ENCODE assay signal across 8 mouse cellular contexts in the genomic region with DNA sequence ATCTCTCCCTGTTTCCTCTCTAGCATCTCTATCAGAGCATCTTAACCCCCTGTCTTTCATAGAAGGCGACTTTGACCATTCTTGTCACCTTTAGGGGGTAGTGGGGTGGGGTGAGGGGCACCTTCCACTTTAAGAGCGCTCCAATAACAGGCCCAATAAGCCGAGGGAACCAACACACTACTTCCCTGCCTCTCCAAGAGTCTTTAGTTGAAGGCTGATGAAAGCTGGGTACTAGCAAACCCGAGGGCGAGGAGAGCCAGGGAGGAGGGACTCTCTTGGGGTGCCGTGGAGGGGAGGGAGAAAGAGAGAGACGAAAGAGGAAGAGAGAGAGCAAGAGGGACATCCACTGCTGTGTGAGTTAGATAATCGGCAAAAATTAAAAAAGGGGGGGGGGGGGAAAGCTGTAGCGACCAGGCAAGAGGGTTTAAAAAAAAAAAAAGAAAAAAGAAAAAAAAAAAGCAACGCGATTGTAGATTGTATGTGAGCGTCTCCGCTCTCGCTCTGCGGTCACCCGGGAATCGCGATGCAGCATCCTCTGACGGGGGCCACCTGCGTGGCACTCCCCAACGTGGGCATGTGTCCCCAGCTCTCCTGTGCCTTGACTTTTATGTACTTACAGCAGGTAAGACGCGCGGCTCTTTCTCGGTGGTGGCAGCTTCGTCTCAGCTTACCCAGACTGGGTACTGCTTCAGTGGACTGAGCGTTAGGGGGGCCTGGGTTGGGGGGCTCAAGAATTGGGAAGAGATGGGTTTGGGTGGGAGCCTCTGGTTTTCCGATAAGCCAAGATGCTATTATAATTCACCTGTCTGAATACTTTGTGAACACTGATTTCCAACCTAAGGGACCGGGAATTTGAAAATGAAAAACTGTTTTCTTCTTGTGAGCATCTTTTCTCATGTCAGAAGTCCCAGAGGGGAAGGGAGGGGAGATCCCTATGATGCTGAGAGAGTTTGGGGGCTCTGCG.
DNase-seq lines count a peak whose midpoint lies in the region; ATAC-seq and TF ChIP-seq lines count a peak whose summit lies in the region.

No protein-coding gene starts in this region.

- peak overlapping the region; percentile 57 for H3K4me2 ChIP-seq in kidney, embryonic 16.5 days (replicated peaks; ENCODE audit: low read depth, low read length)
- peak overlapping the region; percentile 59 for H3K4me2 ChIP-seq in heart, embryonic 14.5 days (ENCODE audit: low read length)
- peak overlapping the region; percentile 76 for H3K4me2 ChIP-seq in midbrain, embryonic 12.5 days (replicated peaks)

- H3K36me3 ChIP-seq in kidney, embryonic 16.5 days (ENCODE audit: insufficient read depth, low read length): no peaks in the 10 kb centered on the region
- H3K36me3 ChIP-seq in kidney, adult 2 months (ENCODE audit: control insufficient read depth, insufficient read depth, low read length): no peaks in the 10 kb centered on the region
- H3K36me3 ChIP-seq in heart, embryonic 14.5 days (ENCODE audit: control insufficient read depth, insufficient read depth, low read length): no peaks in the 10 kb centered on the region
- no peaks in the 10 kb centered on the region for H3K36me3 ChIP-seq in midbrain, embryonic 12.5 days

- 0 out of 2 replicates have a peak overlapping the region, but pooled peaks have one; percentile 11 for H3K9ac ChIP-seq in kidney, embryonic 16.5 days (replicated peaks; ENCODE audit: low read length)
- H3K9ac ChIP-seq in heart, embryonic 14.5 days (ENCODE audit: low read length): no peak overlapping the region
- peak overlapping the region; percentile 65 for H3K9ac ChIP-seq in midbrain, embryonic 12.5 days (replicated peaks)

- peak overlapping the region; percentile 42 for H3K4me3 ChIP-seq in kidney, embryonic 16.5 days (ENCODE audit: low read length)
- no peak overlapping the region for H3K4me3 ChIP-seq in kidney, adult 2 months (ENCODE audit: insufficient read depth, low read depth, low read length)
- H3K4me3 ChIP-seq in heart, embryonic 14.5 days (ENCODE audit: control insufficient read depth in 1 of 2, insufficient read depth in 1 of 2, low read depth in 1 of 2, low read length in 2 of 2): peak overlapping the region; percentile 31 to 32
- H3K4me3 ChIP-seq in midbrain, embryonic 12.5 days: peak overlapping the region; percentile 49

- peaks cover 21% of the 10 kb centered on the region for H3K27me3 ChIP-seq in kidney, embryonic 16.5 days (ENCODE audit: insufficient read depth, low read length)
- no peaks in the 10 kb centered on the region for H3K27me3 ChIP-seq in kidney, adult 2 months (replicated peaks; ENCODE audit: control insufficient read depth, insufficient read depth, low read length)
- peaks cover 50% of the 10 kb centered on the region for H3K27me3 ChIP-seq in heart, embryonic 14.5 days (ENCODE audit: control insufficient read depth, insufficient read depth, low read length)
- H3K27me3 ChIP-seq in midbrain, embryonic 12.5 days: peaks cover 41% of the 10 kb centered on the region

- TF ChIP-seq CTCF in kidney, adult 2 months (conservative IDR thresholded peaks at IDR 0.05; ENCODE audit: insufficient read depth, insufficient read length, low read depth, low read length): no peak

- 3% methylated on average over 29 of the region's 30 CpGs for WGBS in kidney, embryonic 16.5 days
- 4% methylated on average over 29 of the region's 30 CpGs for WGBS in kidney, adult 2 months
- 3% methylated on average over 29 of the region's 30 CpGs for WGBS in heart, embryonic 14.5 days
- 2% methylated on average over 29 of the region's 30 CpGs for WGBS in midbrain, embryonic 12.5 days

- no peak for TF ChIP-seq POLR2A in kidney, adult 2 months (IDR thresholded peaks at IDR 0.05; ENCODE audit: low read depth, low read length)

- H3K27ac ChIP-seq in kidney, embryonic 16.5 days (ENCODE audit: low read length): no peak overlapping the region
- H3K27ac ChIP-seq in kidney, adult 2 months (ENCODE audit: insufficient read depth, low read depth, low read length): no peak overlapping the region
- H3K27ac ChIP-seq in heart, embryonic 14.5 days (replicated peaks in 1 of 2; ENCODE audit: control insufficient read depth in 1 of 2, insufficient read depth in 1 of 2, low read depth in 2 of 2, low read length in 2 of 2): no peak overlapping the region
- H3K27ac ChIP-seq in midbrain, embryonic 12.5 days (replicated peaks): peak overlapping the region; percentile 49

- no peaks in the 10 kb centered on the region for H3K9me3 ChIP-seq in kidney, embryonic 16.5 days (ENCODE audit: low read length)
- no peaks in the 10 kb centered on the region for H3K9me3 ChIP-seq in heart, embryonic 14.5 days (ENCODE audit: control insufficient read depth, low read length)
- no peaks in the 10 kb centered on the region for H3K9me3 ChIP-seq in midbrain, embryonic 12.5 days

- DNase-seq in kidney, adult 2 months: no peak
- DNase-seq in spleen, postnatal 14 days (ENCODE audit: low spot score in 2 of 2): no peak
- no peak for DNase-seq in left cerebral cortex, adult 11 months (ENCODE audit: low spot score)
- no peak for DNase-seq in testis, postnatal 10 days (ENCODE audit: low spot score)

- no peak for ATAC-seq in kidney, embryonic 16.5 days (ENCODE audit: low FRiP score, low TSS enrichment)
- peak; percentile 81 for ATAC-seq in common myeloid progenitor, adult 5-6 weeks (replicated peaks; ENCODE audit: low read depth, poor library complexity, severe bottlenecking)
- no peak for ATAC-seq in heart, embryonic 14.5 days (ENCODE audit: insufficient number of reproducible peaks, insufficient read depth, low FRiP score, low read depth)
- peak; percentile 58 for ATAC-seq in midbrain, embryonic 12.5 days (ENCODE audit: low FRiP score, low read depth)

- peaks cover 12% of the 10 kb centered on the region for H3K4me1 ChIP-seq in kidney, embryonic 16.5 days (ENCODE audit: insufficient read depth, low read length)
- H3K4me1 ChIP-seq in kidney, adult 2 months (ENCODE audit: control insufficient read depth, insufficient read depth, low read length): no peaks in the 10 kb centered on the region
- H3K4me1 ChIP-seq in heart, embryonic 14.5 days (ENCODE audit: control insufficient read depth in 2 of 2, insufficient read depth in 2 of 2, low read length in 2 of 2): peaks cover 0 to 2% of the 10 kb centered on the region in 2 experiments; a peak in 1 of 4 replicates
- H3K4me1 ChIP-seq in midbrain, embryonic 12.5 days: peaks cover 12% of the 10 kb centered on the region

Comparison
In these comparisons a context has a peak if more than half of its experiments do, and no peak if none do; other contexts are left out.
1. ATAC-seq: peak in common myeloid progenitor, adult 5-6 weeks (single experiment) and midbrain, embryonic 12.5 days (single experiment); none in kidney, embryonic 16.5 days (single experiment) and heart, embryonic 14.5 days (single experiment).
2. Peak in every context shown above with its lines, with median percentiles within 50 percentile points of each other: H3K4me2 ChIP-seq.